Mouse (Mus musculus) liver, adult 2 months (tissue): ENCODE results near the gene Cldn34c1.
"Not testable (repeated sequence)": the region's sequence is repeated elsewhere in the genome, so short reads cannot be mapped to it uniquely, and the experiment has no call there.

ENCODE experiments used
- CTCF ChIP-seq: fragments of 200-500 bp; IDR thresholded peaks from 2 replicates; pipeline ENCODE4 v1.5.1; 2011; ENCODE audit warnings: low read depth, low read length, control low read depth
- POLR2A ChIP-seq: fragments of 200-500 bp; IDR thresholded peaks from 2 replicates; pipeline ENCODE4 v1.6.1; 2011; ENCODE audit warnings: low read length, control low read depth; ENCODE audit not compliant: insufficient read depth; ENCODE audit errors: extremely low read depth

GRCm38 (mm10) chrX:123104692-123105091 lies 1.4 kb downstream of the Cldn34c1 start:
- not testable (repeated sequence) for TF ChIP-seq CTCF, POLR2A
